Mouse (Mus musculus): ENCODE data around the gene Dennd4c.
"Not testable (repeated sequence)": the region's sequence is repeated elsewhere in the genome, so short reads cannot be mapped to it uniquely, and the experiment has no call there.

The Dennd4c gene

GRCm38 (mm10) chr4:86810604-86811003, 62.2 kb downstream of the Dennd4c start:
- DNase-seq (ENCODE audit: low spot score) = no peak

DNA sequence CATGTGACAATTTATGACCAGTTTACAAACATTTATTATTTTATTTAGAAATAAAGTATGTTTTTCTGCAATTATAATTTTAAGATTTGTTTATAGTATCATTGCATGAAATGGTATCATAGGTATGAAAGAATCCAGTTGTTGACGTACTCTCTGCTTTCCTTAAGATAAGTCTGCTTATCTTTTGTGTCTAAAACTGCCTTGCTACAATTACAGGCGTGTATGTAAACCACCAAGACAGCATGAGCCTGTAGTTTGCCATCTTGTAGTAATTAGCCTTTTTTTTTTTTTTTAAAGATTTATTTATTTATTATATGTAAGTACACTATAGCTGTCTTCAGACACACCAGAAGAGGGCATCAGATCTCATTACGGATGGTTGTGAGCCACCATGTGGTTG, 66.5 kb downstream of the Dennd4c start:
- no peak for DNase-seq (ENCODE audit: low spot score)

GRCm38 (mm10) chr4:86823169-86823568, 74.8 kb downstream of the Dennd4c start:
- peak; percentile 38 for DNase-seq (ENCODE audit: low spot score)

DNA sequence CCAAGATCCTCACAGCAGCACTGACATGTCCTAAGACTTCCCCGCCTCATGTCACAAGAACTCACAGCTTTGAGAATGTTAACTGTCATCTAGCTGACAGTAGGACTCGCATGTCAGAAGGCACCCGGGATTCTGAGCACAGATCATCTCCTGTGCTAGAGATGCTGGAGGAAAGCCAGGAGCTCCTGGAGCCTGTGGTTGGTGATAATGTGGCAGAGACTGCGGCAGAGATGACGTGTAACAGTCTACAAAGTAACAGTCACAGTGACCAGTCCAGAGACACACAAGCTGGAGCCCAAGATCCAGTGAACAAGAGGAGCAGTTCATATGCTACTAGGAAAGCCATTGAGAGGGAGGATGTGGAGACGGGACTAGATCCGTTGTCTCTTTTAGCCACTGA, 76.8 kb downstream of the Dennd4c start:
- DNase-seq (ENCODE audit: low spot score) = no peak

GRCm38 (mm10) chr4:86831896-86832295, 83.5 kb downstream of the Dennd4c start:
- no peak for DNase-seq (ENCODE audit: low spot score)

DNA sequence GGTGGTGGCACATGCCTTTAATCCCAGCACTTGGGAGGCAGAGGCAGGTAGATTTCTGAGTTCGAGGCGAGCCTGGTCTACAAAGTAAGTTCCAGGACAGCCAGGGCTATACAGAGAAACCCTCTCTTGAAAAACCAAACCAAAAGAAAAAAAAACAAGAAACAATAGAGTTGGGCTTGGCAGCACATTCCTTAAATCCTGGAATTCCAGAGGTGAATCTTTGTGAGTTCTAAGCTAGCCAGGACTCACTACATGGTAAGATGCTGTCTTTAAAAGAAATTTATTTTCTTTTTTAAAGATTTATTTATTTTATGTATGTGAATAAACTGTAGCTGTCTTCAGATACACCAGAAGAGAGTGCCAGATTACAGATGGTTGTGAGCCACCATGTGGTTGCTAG, 92.8 kb downstream of the Dennd4c start:
- not testable (repeated sequence) for DNase-seq (ENCODE audit: low spot score)

GRCm38 (mm10) chr4:86845384-86845783, 97.0 kb downstream of the Dennd4c start:
- no peak for DNase-seq (ENCODE audit: low spot score)

DNA sequence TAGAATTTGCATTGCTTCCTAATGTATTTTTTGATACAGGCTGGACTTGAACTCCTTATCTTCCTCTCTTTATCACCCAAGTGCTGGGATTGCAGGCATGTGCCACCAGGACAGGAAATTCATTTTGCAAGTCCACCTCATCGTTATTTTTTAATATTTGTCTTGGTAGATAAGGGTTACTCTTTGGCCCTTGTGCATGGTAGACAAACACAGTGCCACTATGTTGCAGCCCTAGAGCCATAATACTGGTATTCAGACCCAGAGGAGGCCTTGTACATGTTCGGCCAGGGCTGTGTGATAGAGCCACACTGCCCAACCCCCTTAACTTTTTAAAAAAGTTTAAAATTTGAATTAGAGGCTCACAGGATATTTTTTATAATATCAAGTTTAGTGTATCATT, 98.9 kb downstream of the Dennd4c start:
- DNase-seq (ENCODE audit: low spot score) = no peak

GRCm38 (mm10) chr4:86851331-86851730, 103.0 kb downstream of the Dennd4c start:
- no peak for DNase-seq (ENCODE audit: low spot score)

DNA sequence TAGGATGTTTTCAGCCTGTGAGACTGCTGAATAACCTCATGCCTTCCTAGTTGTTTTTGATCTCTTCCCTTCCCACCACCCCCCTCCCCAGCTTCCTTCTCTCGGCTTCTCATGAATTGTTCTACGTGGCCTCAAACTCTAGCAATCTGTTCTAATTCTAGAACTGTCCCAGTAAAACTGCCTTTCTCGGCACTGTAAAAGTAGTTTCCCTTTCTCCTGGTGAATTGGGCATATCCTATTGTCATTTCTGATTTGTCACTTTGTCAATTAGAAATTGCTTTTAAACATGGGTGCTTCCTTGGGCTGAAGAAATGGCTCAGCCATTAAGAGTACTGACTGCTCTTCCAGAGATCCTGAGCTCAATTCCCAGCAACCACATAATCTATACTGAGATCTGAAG, 103.7 kb downstream of the Dennd4c start:
- DNase-seq (ENCODE audit: low spot score) = no peak

GRCm38 (mm10) chr4:86852813-86853590, 104.6 kb downstream of the Dennd4c start:
- DNase-seq (ENCODE audit: low spot score) = no peak

GRCm38 (mm10) chr4:86856304-86857112, 108.2 kb downstream of the Dennd4c start:
- no peak for DNase-seq (ENCODE audit: low spot score)

GRCm38 (mm10) chr4:86857113-86858069, 109.0 kb downstream of the Dennd4c start, which contains the start of gene Rps6:
Gene Rps6, minus strand, starts transcription at chr4:86857412.
- peak; percentile 91 for DNase-seq (ENCODE audit: low spot score)

DNA sequence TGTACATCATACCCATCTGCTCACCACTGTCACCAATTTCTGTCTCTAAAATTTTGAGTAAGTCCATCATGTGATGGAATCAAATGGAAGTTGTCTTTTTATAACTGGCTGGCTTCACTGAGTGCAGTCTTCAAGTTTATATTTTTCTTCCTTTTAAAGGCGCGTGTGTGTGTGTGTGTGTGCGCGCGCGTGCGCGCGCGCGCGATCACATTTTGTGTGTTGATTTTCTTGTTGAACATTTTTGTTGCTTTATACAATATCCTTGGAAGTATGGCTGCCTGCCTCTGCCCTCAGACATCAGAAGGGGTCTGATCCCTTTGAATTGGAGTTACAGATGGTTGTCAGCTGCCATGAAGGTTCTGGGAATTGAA, 109.7 kb downstream of the Dennd4c start:
- DNase-seq (ENCODE audit: low spot score) = no peak

DNA sequence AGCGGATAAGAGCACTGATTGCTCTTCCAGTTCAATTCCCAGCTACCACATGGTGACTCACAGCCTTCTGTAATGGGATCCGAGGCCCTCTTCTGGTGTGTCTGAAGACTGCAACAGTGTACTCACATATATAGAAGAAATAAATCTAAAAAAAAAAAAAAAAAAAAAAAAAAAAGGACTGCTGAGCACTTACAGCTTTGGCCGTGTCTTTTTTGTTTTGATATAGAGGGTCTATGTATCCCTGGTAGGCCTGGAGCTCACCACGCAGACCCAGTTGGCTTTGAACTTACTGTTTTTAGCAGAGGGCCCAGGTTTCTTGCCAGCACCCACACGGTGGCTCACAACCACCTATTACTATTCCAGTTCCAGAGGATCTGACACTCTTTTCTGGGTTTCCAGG, 115.7 kb downstream of the Dennd4c start:
- no peak for DNase-seq (ENCODE audit: low spot score)

GRCm38 (mm10) chr4:86871988-86872387, 123.6 kb downstream of the Dennd4c start:
- DNase-seq (ENCODE audit: low spot score) = no peak

- no peak for DNase-seq (ENCODE audit: low spot score)
Observed at GRCm38 (mm10) chr4:86873072-86873471, 124.7 kb downstream of the Dennd4c start.

GRCm38 (mm10) chr4:86874146-86874847, 125.9 kb downstream of the Dennd4c start, which contains the start of gene Acer2:
Gene Acer2, plus strand, starts transcription at chr4:86874396.
- peak; percentile 66 for DNase-seq (ENCODE audit: low spot score)

DNA sequence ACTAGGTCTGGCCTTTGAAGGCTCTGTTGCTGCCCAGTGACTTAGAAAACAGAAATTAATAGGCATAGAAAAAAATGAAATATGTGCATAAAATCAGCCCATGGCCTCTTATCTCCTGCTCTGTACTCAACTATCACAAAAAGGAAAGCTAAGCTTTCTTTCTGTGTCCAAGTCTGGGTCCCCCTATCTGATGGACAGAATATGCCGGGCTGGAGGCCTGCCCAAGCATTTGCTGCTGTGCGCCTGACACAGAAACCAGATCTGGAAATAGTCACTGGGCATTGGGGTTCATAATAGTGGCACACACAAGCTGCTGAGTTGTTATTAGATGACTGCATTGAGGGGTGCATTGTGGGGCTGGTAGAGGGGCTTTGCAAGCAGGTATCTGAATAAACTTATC, 131.1 kb downstream of the Dennd4c start:
- DNase-seq (ENCODE audit: low spot score) = no peak

DNA sequence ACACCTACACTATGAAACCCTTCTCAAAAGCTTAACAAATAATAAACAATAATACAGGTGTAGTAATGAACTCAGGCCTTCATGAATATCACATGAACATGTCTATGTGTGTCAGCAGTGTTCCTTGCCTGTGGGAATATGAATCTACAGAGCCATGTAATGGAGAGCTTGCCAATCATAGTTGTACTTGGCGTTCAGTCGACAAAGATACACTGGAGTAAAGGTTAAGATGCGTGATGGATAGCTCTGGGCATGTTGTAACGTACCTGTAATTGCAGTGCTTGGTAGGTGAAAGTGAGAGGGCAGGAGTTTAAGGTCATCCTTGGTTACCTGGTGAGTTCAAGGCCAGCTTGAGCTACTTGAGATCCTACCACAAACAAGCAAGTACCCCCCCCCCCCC, 132.8 kb downstream of the Dennd4c start:
- no peak for DNase-seq (ENCODE audit: low spot score)

DNA sequence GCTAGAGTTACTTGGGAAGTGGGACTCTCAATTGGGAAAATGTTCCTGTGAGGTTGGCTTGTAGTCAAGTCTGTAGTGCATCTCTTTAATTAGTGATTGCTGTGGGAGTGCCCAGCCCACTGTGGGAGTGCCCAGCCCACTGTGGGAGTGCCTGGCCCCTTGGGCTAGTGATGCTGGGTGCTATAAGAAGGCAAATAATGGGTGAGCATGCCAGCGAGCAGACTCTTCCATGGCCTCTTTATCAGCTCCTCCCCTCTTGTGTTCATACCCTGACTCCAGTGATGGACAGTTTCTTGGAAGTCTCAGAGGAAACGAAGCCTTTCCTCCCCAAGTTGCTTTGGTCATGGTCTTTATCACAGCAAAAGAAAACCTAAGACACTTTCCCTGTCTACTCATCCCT, 134.1 kb downstream of the Dennd4c start:
- DNase-seq (ENCODE audit: low spot score) = no peak

Data from layer of hippocampus, adult 9-10 months (tissue).